Mouse (Mus musculus) heart, postnatal 0 days (tissue): ENCODE measurements around the gene Hspa8. TPM values are rescaled to one million over a fixed set of nuclear protein-coding genes. Genes with fewer than 3 reads are reported as not detected.

Experiments
- ATAC-seq: fragments of 200-750 bp; cut with Nextera tagmentation; 2 replicates; pipeline ENCODE4 v1.8.0; 2017; ENCODE audit warnings: low read depth, moderate number of reproducible peaks, moderate library complexity; ENCODE audit not compliant: insufficient read depth
- DNase-seq: peaks from one replicate; pipeline ENCODE4 v3.0.0-alpha.2; 2016; ENCODE audit warnings: low spot score
- H3K27ac ChIP-seq: fragments of 300-500 bp; sonication (generic); 2 replicates; pipeline ENCODE4 v1.5.1; 2014; ENCODE audit warnings: low read depth, mild to moderate bottlenecking
- H3K27me3 ChIP-seq: fragments of 300-500 bp; sonication (generic); 2 replicates; pipeline ENCODE4 v1.6.1; 2014; ENCODE audit warnings: low read length, mixed read lengths; ENCODE audit not compliant: control insufficient read depth, insufficient read depth
- H3K36me3 ChIP-seq: fragments of 300-500 bp; sonication (generic); replicated peaks from 2 replicates; pipeline ENCODE4 v1.6.1; 2014; ENCODE audit warnings: low read length, mixed read lengths; ENCODE audit not compliant: control insufficient read depth, insufficient read depth
- H3K4me1 ChIP-seq: fragments of 300-500 bp; sonication (generic); 2 replicates; pipeline ENCODE4 v1.6.1; 2014; ENCODE audit warnings: antibody characterized with exemption; ENCODE audit not compliant: control insufficient read depth, insufficient read depth
- H3K4me2 ChIP-seq: fragments of 300-500 bp; sonication (generic); 2 replicates; pipeline ENCODE4 v1.6.1; 2014; ENCODE audit warnings: low read depth, mild to moderate bottlenecking, low read length, moderate library complexity
- H3K4me3 ChIP-seq: fragments of 300-500 bp; sonication (generic); 2 replicates; pipeline ENCODE4 v1.5.1; 2014; ENCODE audit warnings: low read depth, low read length
- H3K9ac ChIP-seq: fragments of 300-500 bp; sonication (generic); replicated peaks from 2 replicates; pipeline ENCODE4 v1.6.1; 2014; ENCODE audit warnings: low read depth, low read length, mixed read lengths
- H3K9me3 ChIP-seq: fragments of 300-500 bp; sonication (generic); replicated peaks from 2 replicates; pipeline ENCODE4 v1.6.1; 2016; ENCODE audit warnings: low read length; ENCODE audit not compliant: control insufficient read depth
- CTCF ChIP-seq: IDR thresholded peaks from 2 replicates; pipeline ENCODE4 v1.5.1; 2016; ENCODE audit warnings: antibody characterized with exemption, control low read depth, low read depth
- EP300 ChIP-seq: IDR thresholded peaks from 2 replicates; pipeline ENCODE4 v1.6.1; 2016; ENCODE audit warnings: antibody characterized with exemption, low read depth
- WGBS: fragments of 180-500 bp; shearing (Covaris S2); extraction: QIAGEN DNeasy Blood & Tissue Kit; methylation state at CpG from one replicate; pipeline ENCODE4 v1.1.7; 2014; 5-methylcytosine and 5-hydroxymethylcytosine counted together
- polyA plus RNA-seq: library from polyadenylated mRNA; unstranded; fragments of >200 nt; fragmentation: Nextera tagmentation; extraction: Ambion mirVana; gene quantifications from 2 replicates; pipeline ENCODE4 v1.2.1, GENCODE M21; 2015
- total RNA-seq: library from RNA; depleted of rRNA; stranded (reverse); fragments of >200 nt; gene quantifications from 2 replicates; pipeline ENCODE4 v1.2.3, GENCODE M21; 2014; ENCODE audit warnings: low replicate concordance

The Hspa8 gene
- total and polyA plus RNA-seq, 2 experiments from 2014 or later = 1,298 to 2,627 TPM

- WGBS = 90% methylated on average over 6 of the region's 6 CpGs
- Histone ChIP-seq H3K4me3 (no peak overlapping the region), H3K27me3 (no peaks in the 10 kb centered on the region), H3K27ac (no peak overlapping the region), H3K4me1 (no peaks in the 10 kb centered on the region), H3K36me3 (no peaks in the 10 kb centered on the region), H3K4me2 (no peak overlapping the region), H3K9me3 (no peaks in the 10 kb centered on the region), H3K9ac (no peak overlapping the region)
- no peak for ATAC-seq
- DNase-seq = no peak
- TF ChIP-seq CTCF (no peak), EP300 (no peak)
Measured at GRCm38 (mm10) chr9:40762354-40762753, 38.4 kb upstream of the Hspa8 start.

DNA sequence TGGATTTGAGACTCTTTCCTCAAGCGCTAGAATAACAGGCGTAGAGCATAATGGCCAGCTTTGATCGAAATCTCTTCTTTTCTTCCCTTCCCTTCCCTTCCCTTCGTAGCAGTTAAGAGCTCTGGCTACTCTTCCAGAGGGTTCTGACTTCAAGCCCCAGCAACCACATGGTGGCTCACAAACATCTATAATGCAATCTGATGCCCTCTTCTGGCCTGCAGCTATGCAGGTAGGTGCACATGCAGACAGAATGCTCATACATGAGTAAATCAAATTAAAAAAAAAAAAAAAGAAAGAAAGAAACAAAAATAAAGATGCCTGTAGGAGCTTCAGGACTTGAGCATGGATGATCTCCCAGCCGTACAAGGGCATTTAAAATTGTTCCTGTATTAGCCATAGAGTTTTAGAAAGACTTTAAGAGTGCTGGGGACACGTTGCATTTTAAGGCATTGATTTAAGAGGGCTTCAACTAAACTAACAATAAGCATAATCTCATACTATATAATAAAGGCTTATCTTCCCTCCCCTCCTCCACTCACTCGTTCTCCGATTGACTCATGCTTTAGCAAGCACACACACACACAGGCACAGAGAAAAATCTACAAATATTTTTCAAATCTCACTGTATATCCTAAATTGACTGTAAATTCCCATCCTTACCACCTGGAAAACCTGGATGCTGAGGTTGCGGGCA, 35.8 kb upstream of the Hspa8 start:
- H3K9me3 ChIP-seq = no peaks in the 10 kb centered on the region
- ATAC-seq (no peak), DNase-seq (no peak)
- WGBS = 75% methylated on average over 8 of the region's 9 CpGs
- no peak overlapping the region for H3K4me3 ChIP-seq
- no peaks in the 10 kb centered on the region for H3K36me3 ChIP-seq
- H3K27me3 ChIP-seq = no peaks in the 10 kb centered on the region
- H3K4me1 ChIP-seq = no peaks in the 10 kb centered on the region
- TF ChIP-seq EP300 (no peak), CTCF (peak; percentile 30)
- H3K4me2 ChIP-seq = 0 out of 2 replicates have a peak overlapping the region, but pooled peaks have one; percentile 0
- H3K27ac ChIP-seq = no peak overlapping the region
- no peak overlapping the region for H3K9ac ChIP-seq

GRCm38 (mm10) chr9:40765581-40765940, 35.2 kb upstream of the Hspa8 start:
- H3K4me3 ChIP-seq = no peak overlapping the region
- TF ChIP-seq CTCF (no peak), EP300 (no peak)
- no peaks in the 10 kb centered on the region for H3K27me3 ChIP-seq
- no peaks in the 10 kb centered on the region for H3K4me1 ChIP-seq
- no peaks in the 10 kb centered on the region for H3K36me3 ChIP-seq
- DNase-seq = peak; percentile 63
- WGBS = 30% methylated on average over 12 of the region's 12 CpGs
- no peak overlapping the region for H3K9ac ChIP-seq
- peak; percentile 11; the same call in 1 of the 2 replicates for ATAC-seq
- H3K9me3 ChIP-seq = no peaks in the 10 kb centered on the region
- no peak overlapping the region for H3K27ac ChIP-seq
- H3K4me2 ChIP-seq = 0 out of 2 replicates have a peak overlapping the region, but pooled peaks have one; percentile 0

DNA sequence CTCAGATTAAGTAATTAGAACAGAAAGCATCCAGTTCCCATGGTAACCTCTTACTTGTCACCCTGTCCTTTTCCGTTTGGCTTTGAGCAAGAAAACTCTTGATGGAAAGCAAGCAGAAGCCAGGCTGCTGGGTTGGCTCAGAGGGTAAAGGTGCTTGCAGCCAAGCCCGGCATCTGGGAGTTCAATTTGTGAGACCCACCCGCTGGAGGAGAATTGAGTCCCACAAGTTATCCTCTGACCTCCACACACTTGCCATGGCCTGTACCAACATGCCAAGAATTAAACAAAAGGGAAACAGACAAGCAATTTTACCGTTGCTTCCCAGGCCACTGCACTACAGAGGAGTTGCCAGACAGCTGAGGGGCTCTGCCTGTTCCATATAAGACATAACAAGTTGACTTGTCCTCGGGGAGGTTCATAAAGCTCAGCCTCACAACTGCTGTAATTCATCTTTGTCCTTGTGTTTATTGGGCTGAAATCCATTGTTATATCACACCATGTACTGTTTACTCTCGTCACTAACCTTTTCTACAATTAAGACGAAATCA, 34.7 kb upstream of the Hspa8 start:
- Histone ChIP-seq H3K9me3 (no peaks in the 10 kb centered on the region), H3K9ac (no peak overlapping the region), H3K4me3 (no peak overlapping the region), H3K4me1 (no peaks in the 10 kb centered on the region), H3K4me2 (no peak overlapping the region), H3K36me3 (no peaks in the 10 kb centered on the region), H3K27ac (no peak overlapping the region), H3K27me3 (no peaks in the 10 kb centered on the region)
- no peak for ATAC-seq
- no peak for DNase-seq
- WGBS = 75% methylated on average over 7 of the region's 7 CpGs
- TF ChIP-seq CTCF = no peak
- no peak for TF ChIP-seq EP300

DNA sequence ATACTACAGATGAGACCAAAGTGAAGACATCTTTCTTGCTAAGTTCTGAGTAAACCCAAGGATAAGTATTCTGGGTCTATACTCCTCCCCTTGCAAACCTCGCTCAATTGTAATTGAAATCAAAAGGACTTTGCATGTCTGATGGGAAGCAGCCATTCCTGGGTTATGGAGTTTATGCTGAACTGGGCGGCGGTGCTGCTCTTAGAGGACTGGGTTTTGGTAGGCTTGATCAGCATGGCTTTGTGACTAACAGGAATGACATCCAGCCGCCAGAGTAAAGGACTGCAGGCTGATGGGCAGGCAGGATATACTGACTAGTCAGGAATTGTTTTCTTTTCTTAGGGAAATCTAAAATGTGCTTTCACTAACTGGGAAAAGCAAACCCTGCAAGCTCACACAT, 32.8 kb upstream of the Hspa8 start:
- no peaks in the 10 kb centered on the region for H3K9me3 ChIP-seq
- H3K27ac ChIP-seq = no peak overlapping the region
- no peaks in the 10 kb centered on the region for H3K36me3 ChIP-seq
- H3K4me1 ChIP-seq = no peaks in the 10 kb centered on the region
- TF ChIP-seq CTCF = no peak
- no peak for TF ChIP-seq EP300
- ATAC-seq (no peak), DNase-seq (no peak)
- no peak overlapping the region for H3K4me2 ChIP-seq
- no peaks in the 10 kb centered on the region for H3K27me3 ChIP-seq
- H3K4me3 ChIP-seq = no peak overlapping the region
- WGBS = 74% methylated on average over 4 of the region's 4 CpGs
- no peak overlapping the region for H3K9ac ChIP-seq
